8 mouse cellular contexts compared by ENCODE assay signal in the genomic region with DNA sequence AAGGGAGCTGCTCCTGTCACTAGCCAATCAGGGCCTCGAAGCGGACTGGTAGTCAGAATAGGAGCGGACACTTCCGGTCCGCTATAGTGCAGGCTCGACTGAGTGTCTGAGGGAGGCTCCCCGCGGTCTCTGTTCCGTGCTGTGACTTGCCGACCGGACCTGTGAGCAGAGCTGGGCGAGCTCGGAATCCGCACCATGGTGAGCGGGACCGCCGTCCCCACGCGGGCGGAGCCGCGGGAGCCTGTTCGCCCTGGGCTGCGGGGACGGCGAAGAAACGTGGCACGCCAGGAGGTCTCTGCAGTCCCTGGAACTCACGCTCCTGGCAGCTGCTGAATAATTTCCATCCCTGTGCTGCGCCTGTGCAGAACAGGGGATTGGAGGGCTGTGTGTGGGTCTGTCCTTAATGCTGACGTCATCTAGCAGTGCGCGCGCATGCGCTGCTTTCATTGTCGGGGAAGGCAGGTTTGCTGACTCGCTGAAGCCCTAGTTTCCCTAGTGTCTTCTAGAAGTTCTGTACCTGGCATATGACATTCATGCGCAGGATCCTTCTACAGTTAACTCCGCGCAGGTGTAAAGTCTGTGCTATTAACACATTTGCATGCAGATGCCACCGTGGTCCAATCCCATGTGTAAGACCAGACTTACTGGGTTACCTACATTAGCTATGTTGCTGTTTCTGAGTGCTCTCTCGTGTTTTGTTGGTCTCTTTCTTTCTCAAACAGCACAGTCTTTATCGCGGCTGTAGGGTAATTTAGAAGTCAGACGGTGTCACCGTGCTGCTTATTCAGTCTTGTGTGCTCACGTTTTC. TPM values are rescaled to one million over a fixed set of nuclear protein-coding genes. Genes with fewer than 3 reads are reported as not detected.
DNase-seq lines count a peak whose midpoint lies in the region; ATAC-seq and TF ChIP-seq lines count a peak whose summit lies in the region.

No protein-coding gene starts in this region.

- no peaks in the 10 kb centered on the region for H3K27me3 ChIP-seq in hindbrain, embryonic 12.5 days
- H3K27me3 ChIP-seq in lung, postnatal 0 days (replicated peaks; ENCODE audit: insufficient read depth, low read length) = no peaks in the 10 kb centered on the region

- peak overlapping the region; percentile 93 for H3K27ac ChIP-seq in hindbrain, embryonic 12.5 days
- H3K27ac ChIP-seq in lung, postnatal 0 days (ENCODE audit: low read length) = peak overlapping the region; percentile 81

- peaks cover 5% of the 10 kb centered on the region for H3K4me1 ChIP-seq in hindbrain, embryonic 12.5 days
- H3K4me1 ChIP-seq in lung, postnatal 0 days (ENCODE audit: insufficient read depth, low read depth, low read length) = 0 out of 2 replicates have a peak, but pooled peaks cover 3% of the 10 kb centered on the region

- WGBS in hindbrain, embryonic 12.5 days = 7% methylated on average over 47 of the region's 47 CpGs
- 6% methylated on average over 38 of the region's 47 CpGs for WGBS in lung, postnatal 0 days

- ATAC-seq in hindbrain, embryonic 12.5 days (ENCODE audit: low FRiP score) = peak; percentile 100
- ATAC-seq in lung, postnatal 0 days = peak; percentile 98

- H3K4me3 ChIP-seq in hindbrain, embryonic 12.5 days = peak overlapping the region; percentile 61
- peak overlapping the region; percentile 63 for H3K4me3 ChIP-seq in lung, postnatal 0 days (ENCODE audit: low read depth, low read length)

- peak; percentile 98 for DNase-seq in R1 (ENCODE audit: low read depth, low spot score)
- peak; percentile 91 for DNase-seq in cerebellum, adult 9-11 months
- peak; percentile 76 to 82 for DNase-seq in frontal cortex, postnatal 14 days (ENCODE audit: low spot score in 2 of 2)
- DNase-seq in layer of hippocampus, postnatal 10 days (ENCODE audit: low spot score in 2 of 2) = peak; percentile 80 to 83
- DNase-seq in lung, postnatal 0 days (ENCODE audit: low spot score) = peak; percentile 94
- DNase-seq in ovary, postnatal 14 days (ENCODE audit: low spot score) = peak; percentile 49
- peak; percentile 30 to 56 for DNase-seq in thymus, postnatal 10 days (ENCODE audit: low spot score in 2 of 2)

- H3K4me2 ChIP-seq in hindbrain, embryonic 12.5 days (replicated peaks) = peak overlapping the region; percentile 59
- H3K4me2 ChIP-seq in lung, postnatal 0 days (replicated peaks; ENCODE audit: low read depth, low read length) = peak overlapping the region; percentile 90

- H3K9me3 ChIP-seq in hindbrain, embryonic 12.5 days (replicated peaks) = 0 out of 2 replicates have a peak, but pooled peaks cover 4% of the 10 kb centered on the region
- H3K9me3 ChIP-seq in lung, postnatal 0 days (ENCODE audit: low read length) = no peaks in the 10 kb centered on the region

- H3K9ac ChIP-seq in hindbrain, embryonic 12.5 days = peak overlapping the region; percentile 67
- H3K9ac ChIP-seq in lung, postnatal 0 days (replicated peaks; ENCODE audit: low read depth) = peak overlapping the region; percentile 55

- H3K36me3 ChIP-seq in hindbrain, embryonic 12.5 days = no peaks in the 10 kb centered on the region
- no peaks in the 10 kb centered on the region for H3K36me3 ChIP-seq in lung, postnatal 0 days (ENCODE audit: insufficient read depth, low read length)

- TF ChIP-seq EP300 in lung, postnatal 0 days (IDR thresholded peaks at IDR 0.05) = no peak

- TF ChIP-seq CTCF in lung, postnatal 0 days (IDR thresholded peaks at IDR 0.05) = no peak

RNA-seq across cellular contexts. Expression of a gene that starts 50.6 kb away (rescaled TPM):
- 6.3 and 7.1 TPM in 2 replicates for polyA plus RNA-seq in hindbrain, embryonic 12.5 days (2016; fragmentation: Nextera tagmentation; extraction: Ambion mirVana)
- 10 to 100 TPM; 11.8 to 12.4 TPM for total RNA-seq in layer of hippocampus, postnatal 10 days (2021)
- 2.9 and 3.5 TPM in 2 replicates for polyA plus RNA-seq in lung, postnatal 0 days (2015; fragmentation: Nextera tagmentation; extraction: Ambion mirVana)

Comparison
In these comparisons a context has a peak if more than half of its experiments do, and no peak if none do; other contexts are left out.
1. Peak in every context shown above with its lines: DNase-seq, ATAC-seq, H3K4me3 ChIP-seq and H3K27ac ChIP-seq.
2. DNase-seq: peak in every context shown above with its lines; median percentile 98 in R1; 94 in lung, postnatal 0 days; 91 in cerebellum, adult 9-11 months; 82 in layer of hippocampus, postnatal 10 days; 79 in frontal cortex, postnatal 14 days; 49 in ovary, postnatal 14 days; 43 in thymus, postnatal 10 days.